ENCODE assay signal across 12 mouse cellular contexts in the genomic region with DNA sequence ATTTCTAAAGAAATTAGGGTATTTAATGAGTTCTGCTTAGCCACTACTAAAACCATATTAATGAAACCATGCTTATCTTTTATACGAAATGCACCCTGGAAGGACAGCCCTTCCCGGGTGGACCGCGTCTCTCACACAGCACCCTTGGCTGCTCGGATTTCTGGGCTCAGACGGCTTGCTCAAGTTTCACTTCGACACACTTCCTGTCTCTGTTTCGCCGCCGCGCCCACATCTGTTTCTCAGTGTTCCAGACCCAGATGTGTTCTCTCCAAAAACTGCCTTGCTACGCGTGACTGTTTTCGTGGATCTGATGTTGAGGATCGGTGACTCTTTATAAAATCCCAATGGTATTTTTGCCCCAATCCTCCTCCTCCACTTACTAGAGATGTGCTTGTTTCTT.
DNase-seq lines count a peak whose midpoint lies in the region; ATAC-seq lines count a peak whose summit lies in the region.
"Had no signal": no experiment of that assay in that cellular context is flagged by ENCODE, and none has a peak within 500 bp of the region (broad histone marks: within the 10 kb centered on the region; RNA-seq: fewer than 3 reads in every experiment).

No protein-coding gene starts in this region.

- no peaks in the 10 kb centered on the region for H3K27me3 ChIP-seq in hindbrain, embryonic 10.5 days (ENCODE audit: insufficient read depth, poor library complexity, severe bottlenecking)
- no peaks in the 10 kb centered on the region for H3K27me3 ChIP-seq in hindbrain, embryonic 16.5 days (replicated peaks; ENCODE audit: control insufficient read depth, insufficient read depth, low read length)
- no peaks in the 10 kb centered on the region for H3K27me3 ChIP-seq in embryonic facial prominence, embryonic 12.5 days
- no peaks in the 10 kb centered on the region for H3K27me3 ChIP-seq in midbrain, embryonic 14.5 days (ENCODE audit: control insufficient read depth, insufficient read depth, low read length)
- H3K27me3 ChIP-seq in neural tube, embryonic 15.5 days (replicated peaks) = no peaks in the 10 kb centered on the region
- H3K27me3 ChIP-seq: liver, embryonic 15.5 days; neural tube, embryonic 12.5 days had no signal

- H3K9me3 ChIP-seq in hindbrain, embryonic 10.5 days = no peaks in the 10 kb centered on the region
- no peaks in the 10 kb centered on the region for H3K9me3 ChIP-seq in hindbrain, embryonic 16.5 days (ENCODE audit: control insufficient read depth, low read length)
- no peaks in the 10 kb centered on the region for H3K9me3 ChIP-seq in embryonic facial prominence, embryonic 12.5 days
- no peaks in the 10 kb centered on the region for H3K9me3 ChIP-seq in midbrain, embryonic 14.5 days (ENCODE audit: control insufficient read depth, low read length)
- H3K9me3 ChIP-seq in neural tube, embryonic 15.5 days (replicated peaks) = no peaks in the 10 kb centered on the region
- H3K9me3 ChIP-seq: liver, embryonic 15.5 days; neural tube, embryonic 12.5 days had no signal

- intact Hi-C loops in heart, postnatal 14 days (cut with DNase I) = no loop called here

- no peak for ATAC-seq in hindbrain, embryonic 16.5 days
- ATAC-seq in embryonic facial prominence, embryonic 12.5 days (ENCODE audit: insufficient number of reproducible peaks, insufficient read depth, low FRiP score, low TSS enrichment) = no peak
- no peak for ATAC-seq in midbrain, embryonic 14.5 days (ENCODE audit: low FRiP score, low TSS enrichment)
- ATAC-seq in neural tube, embryonic 15.5 days (ENCODE audit: low FRiP score) = no peak
- ATAC-seq: intestine, postnatal 0 days had no signal

- H3K4me2 ChIP-seq in hindbrain, embryonic 16.5 days (ENCODE audit: low read length) = no peak overlapping the region
- H3K4me2 ChIP-seq in embryonic facial prominence, embryonic 12.5 days (replicated peaks) = peak overlapping the region; percentile 28
- H3K4me2 ChIP-seq in midbrain, embryonic 14.5 days (ENCODE audit: low read length) = no peak overlapping the region
- H3K4me2 ChIP-seq in neural tube, embryonic 15.5 days = no peak overlapping the region
- H3K4me2 ChIP-seq: liver, embryonic 15.5 days; neural tube, embryonic 12.5 days had no signal

- no peak overlapping the region for H3K9ac ChIP-seq in hindbrain, embryonic 16.5 days (ENCODE audit: low read depth, low read length)
- no peak overlapping the region for H3K9ac ChIP-seq in embryonic facial prominence, embryonic 12.5 days
- H3K9ac ChIP-seq in midbrain, embryonic 14.5 days (replicated peaks; ENCODE audit: low read length) = no peak overlapping the region
- no peak overlapping the region for H3K9ac ChIP-seq in neural tube, embryonic 15.5 days (replicated peaks)
- H3K9ac ChIP-seq: liver, embryonic 15.5 days; neural tube, embryonic 12.5 days had no signal

- no peaks in the 10 kb centered on the region for H3K36me3 ChIP-seq in hindbrain, embryonic 10.5 days
- H3K36me3 ChIP-seq in hindbrain, embryonic 16.5 days (ENCODE audit: control insufficient read depth, insufficient read depth, low read length) = no peaks in the 10 kb centered on the region
- H3K36me3 ChIP-seq in embryonic facial prominence, embryonic 12.5 days = no peaks in the 10 kb centered on the region
- H3K36me3 ChIP-seq in midbrain, embryonic 14.5 days (ENCODE audit: control insufficient read depth, insufficient read depth, low read length) = no peaks in the 10 kb centered on the region
- H3K36me3 ChIP-seq in neural tube, embryonic 15.5 days = no peaks in the 10 kb centered on the region
- H3K36me3 ChIP-seq: liver, embryonic 15.5 days; neural tube, embryonic 12.5 days had no signal

- peak overlapping the region; percentile 35; the same call in 1 of the 2 replicates for H3K27ac ChIP-seq in hindbrain, embryonic 10.5 days
- H3K27ac ChIP-seq in hindbrain, embryonic 16.5 days (ENCODE audit: low read depth, low read length) = no peak overlapping the region
- H3K27ac ChIP-seq in embryonic facial prominence, embryonic 12.5 days = peak overlapping the region; percentile 14; the same call in 1 of the 2 replicates
- no peak overlapping the region for H3K27ac ChIP-seq in midbrain, embryonic 14.5 days (replicated peaks; ENCODE audit: low read depth, low read length)
- no peak overlapping the region for H3K27ac ChIP-seq in neural tube, embryonic 15.5 days (replicated peaks)
- H3K27ac ChIP-seq: liver, embryonic 15.5 days; neural tube, embryonic 12.5 days had no signal

- no peak overlapping the region for H3K4me3 ChIP-seq in hindbrain, embryonic 10.5 days
- H3K4me3 ChIP-seq in hindbrain, embryonic 16.5 days (ENCODE audit: low read length) = no peak overlapping the region
- H3K4me3 ChIP-seq in embryonic facial prominence, embryonic 12.5 days = no peak overlapping the region
- no peak overlapping the region for H3K4me3 ChIP-seq in midbrain, embryonic 14.5 days (replicated peaks; ENCODE audit: low read depth, low read length)
- H3K4me3 ChIP-seq in neural tube, embryonic 15.5 days (replicated peaks) = no peak overlapping the region
- H3K4me3 ChIP-seq: liver, embryonic 15.5 days; neural tube, embryonic 12.5 days had no signal

- H3K4me1 ChIP-seq in hindbrain, embryonic 10.5 days (replicated peaks) = peaks cover 10% of the 10 kb centered on the region; the same call in 1 of the 2 replicates
- no peaks in the 10 kb centered on the region for H3K4me1 ChIP-seq in hindbrain, embryonic 16.5 days (ENCODE audit: control insufficient read depth, insufficient read depth, low read depth, low read length)
- H3K4me1 ChIP-seq in embryonic facial prominence, embryonic 12.5 days = peaks cover 20% of the 10 kb centered on the region
- H3K4me1 ChIP-seq in midbrain, embryonic 14.5 days (ENCODE audit: control insufficient read depth, insufficient read depth, low read length) = peaks cover 4% of the 10 kb centered on the region; the same call in 1 of the 2 replicates
- no peaks in the 10 kb centered on the region for H3K4me1 ChIP-seq in neural tube, embryonic 15.5 days
- H3K4me1 ChIP-seq: liver, embryonic 15.5 days; neural tube, embryonic 12.5 days had no signal

- peak; percentile 11 for DNase-seq in hindbrain, embryonic 10.5 days (ENCODE audit: low spot score)
- DNase-seq in heart, postnatal 14 days = peak; percentile 29 to 42
- DNase-seq in lung, postnatal 36 days = peak; percentile 61
- DNase-seq in midbrain, embryonic 14.5 days = no peak
- no peak for DNase-seq in adrenal gland, postnatal 25 days
- DNase-seq: cerebellum, adult 11 months had no signal

- 78% methylated on average over 15 of the region's 15 CpGs for WGBS in hindbrain, embryonic 10.5 days
- 84% methylated on average over 15 of the region's 15 CpGs for WGBS in hindbrain, embryonic 16.5 days
- WGBS in embryonic facial prominence, embryonic 12.5 days = 31% methylated on average over 15 of the region's 15 CpGs
- 87% methylated on average over 15 of the region's 15 CpGs for WGBS in midbrain, embryonic 14.5 days
- 89% methylated on average over 15 of the region's 15 CpGs for WGBS in neural tube, embryonic 15.5 days

Comparison
In these comparisons a context has a peak if more than half of its experiments do, and no peak if none do; other contexts are left out.
1. H3K27ac ChIP-seq: peak in hindbrain, embryonic 10.5 days (single experiment) and embryonic facial prominence, embryonic 12.5 days (single experiment); none in hindbrain, embryonic 16.5 days (single experiment), midbrain, embryonic 14.5 days (single experiment) and neural tube, embryonic 15.5 days (single experiment).
2. DNase-seq: peak in hindbrain, embryonic 10.5 days (single experiment), heart, postnatal 14 days (2 of 2) and lung, postnatal 36 days (single experiment); none in midbrain, embryonic 14.5 days (single experiment) and adrenal gland, postnatal 25 days (single experiment).